Mouse (Mus musculus): ENCODE measurements around the gene Grin3b. TPM values are rescaled to one million over a fixed set of nuclear protein-coding genes. Genes with fewer than 3 reads are reported as not detected.

Grin3b gene
- polyA plus RNA-seq (2015; fragmentation: Nextera tagmentation; extraction: Ambion mirVana): 0.20 and 0.28 TPM in 2 replicates

- H3K4me1 ChIP-seq (ENCODE audit: control insufficient read depth, insufficient read depth, low read length): 0 out of 2 replicates have a peak, but pooled peaks cover 3% of the 10 kb centered on the region
- H3K36me3 ChIP-seq (ENCODE audit: control insufficient read depth, insufficient read depth, low read length): peaks cover 18% of the 10 kb centered on the region
- 8% methylated on average over 47 of the region's 47 CpGs for WGBS
- peak within 1 kb of the TSS; percentile 56 for H3K4me2 ChIP-seq (ENCODE audit: low read length)
- H3K4me3 ChIP-seq (ENCODE audit: low read depth, low read length): peak within 1 kb of the TSS; percentile 36
- peaks cover 20% of the 10 kb centered on the region for H3K27me3 ChIP-seq (ENCODE audit: control insufficient read depth, insufficient read depth, low read depth, low read length)
- H3K9me3 ChIP-seq (replicated peaks; ENCODE audit: control insufficient read depth, low read length, poor library complexity, severe bottlenecking): no peaks in the 10 kb centered on the region
- no peak within 1 kb of the TSS for H3K27ac ChIP-seq (ENCODE audit: low read length)
- ATAC-seq: 0 out of 2 replicates have a peak, but pooled peaks have one; percentile 16
- H3K9ac ChIP-seq (ENCODE audit: low read depth, low read length): peak within 1 kb of the TSS; percentile 52
Measured at GRCm38 (mm10) chr10:79970415-79971182, at the start of gene Grin3b. TSS of gene Grin3b (plus strand) at chr10:79970715.

DNA sequence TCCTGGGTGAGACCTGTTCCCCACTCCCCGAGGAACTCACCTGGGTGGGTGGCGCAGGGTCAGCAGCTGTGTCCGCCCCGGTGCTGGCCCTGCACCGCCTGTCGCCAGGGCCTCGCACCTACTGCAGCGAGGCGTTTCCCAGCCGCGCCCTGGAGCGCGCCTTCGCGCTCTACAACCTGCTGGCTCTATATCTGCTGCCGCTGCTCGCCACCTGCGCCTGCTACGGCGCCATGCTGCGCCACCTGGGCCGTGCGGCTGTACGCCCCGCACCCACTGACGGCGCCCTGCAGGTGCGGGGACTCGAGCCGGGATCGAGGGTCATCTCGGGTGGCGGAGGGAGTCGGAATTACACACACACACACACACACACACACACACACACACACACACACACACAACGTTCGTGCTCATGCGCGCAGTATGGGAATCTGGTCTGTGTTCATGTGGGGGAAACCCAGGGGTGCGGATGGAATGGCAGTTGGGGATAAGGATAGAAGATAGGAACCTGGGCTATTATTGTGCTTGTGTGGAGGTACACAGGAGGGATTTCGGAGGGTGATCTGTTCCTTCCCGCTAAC, 49.5 kb upstream of the Grin3b start, which contains the start of gene R3hdm4:
Gene R3hdm4 (minus strand): TSS at position 251 of the 578 bp plus-strand sequence.
- H3K4me2 ChIP-seq (ENCODE audit: low read length): peak within 1 kb of the TSS; percentile 65
- H3K36me3 ChIP-seq (ENCODE audit: control insufficient read depth, insufficient read depth, low read length): no peaks in the 10 kb centered on the region
- peaks cover 60% of the 10 kb centered on the region for H3K27me3 ChIP-seq (ENCODE audit: control insufficient read depth, insufficient read depth, low read depth, low read length)
- no peak within 1 kb of the TSS for H3K27ac ChIP-seq (ENCODE audit: low read length)
- H3K4me1 ChIP-seq (ENCODE audit: control insufficient read depth, insufficient read depth, low read length): peaks cover 33% of the 10 kb centered on the region
- peak within 1 kb of the TSS; percentile 55 for H3K9ac ChIP-seq (ENCODE audit: low read depth, low read length)
- 5% methylated on average over 41 of the region's 41 CpGs for WGBS
- ATAC-seq: no peak
- peak within 1 kb of the TSS; percentile 36 for H3K4me3 ChIP-seq (ENCODE audit: low read depth, low read length)
- H3K9me3 ChIP-seq (replicated peaks; ENCODE audit: control insufficient read depth, low read length, poor library complexity, severe bottlenecking): no peaks in the 10 kb centered on the region

GRCm38 (mm10) chr10:79921572-79921971, 48.9 kb upstream of the Grin3b start:
- Histone ChIP-seq H3K4me1 (ENCODE audit: control insufficient read depth, insufficient read depth, low read length) (peaks cover 35% of the 10 kb centered on the region), H3K9me3 (replicated peaks; ENCODE audit: control insufficient read depth, low read length, poor library complexity, severe bottlenecking) (no peaks in the 10 kb centered on the region), H3K4me2 (ENCODE audit: low read length) (peak overlapping the region; percentile 65), H3K27me3 (ENCODE audit: control insufficient read depth, insufficient read depth, low read depth, low read length) (peaks cover 60% of the 10 kb centered on the region), H3K36me3 (ENCODE audit: control insufficient read depth, insufficient read depth, low read length) (no peaks in the 10 kb centered on the region), H3K27ac (ENCODE audit: low read length) (no peak overlapping the region), H3K4me3 (ENCODE audit: low read depth, low read length) (peak overlapping the region; percentile 36), H3K9ac (ENCODE audit: low read depth, low read length) (peak overlapping the region; percentile 55)
- ATAC-seq: no peak
- WGBS: 1% methylated on average over 34 of the region's 34 CpGs

DNA sequence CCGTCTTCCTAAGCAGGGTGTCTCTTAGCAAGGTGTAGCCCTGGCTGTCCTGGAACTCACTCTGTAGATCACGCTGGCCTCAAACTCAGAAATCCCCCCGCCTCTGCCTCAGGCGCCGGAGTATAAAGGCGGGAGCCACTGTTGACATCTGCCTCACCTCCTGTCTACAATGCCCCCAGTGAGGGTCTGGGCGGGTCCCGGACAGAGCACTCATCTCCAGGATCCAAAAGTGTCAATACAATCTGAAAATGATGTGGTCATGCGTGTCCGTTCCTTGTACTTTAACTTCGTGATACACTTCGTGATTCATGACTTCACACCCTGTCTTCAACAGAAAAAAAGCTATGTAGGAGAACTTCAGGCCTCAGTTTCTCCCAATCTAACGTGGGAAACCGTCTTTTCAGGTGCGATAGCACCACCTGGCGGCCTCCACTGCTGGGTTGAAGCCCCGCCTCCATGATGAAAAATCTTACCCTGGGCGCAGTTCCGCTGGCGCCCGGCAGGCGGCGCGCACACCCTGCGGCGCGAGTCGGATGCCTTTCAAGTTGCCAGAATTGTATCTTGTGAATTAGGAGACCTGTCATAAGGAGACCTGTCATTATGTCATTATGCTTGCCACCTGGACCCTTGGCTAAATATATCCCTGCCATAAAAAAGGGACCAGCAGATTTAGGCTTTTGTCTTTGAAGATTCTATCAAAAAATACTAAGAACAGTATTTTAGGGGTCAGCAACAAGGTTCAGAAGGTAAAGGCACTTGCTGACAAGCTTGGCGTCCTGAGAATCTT, 45.3 kb upstream of the Grin3b start:
- no peaks in the 10 kb centered on the region for H3K36me3 ChIP-seq (ENCODE audit: control insufficient read depth, insufficient read depth, low read length)
- H3K27me3 ChIP-seq (ENCODE audit: control insufficient read depth, insufficient read depth, low read depth, low read length): peaks cover 32% of the 10 kb centered on the region
- peaks cover 37% of the 10 kb centered on the region for H3K4me1 ChIP-seq (ENCODE audit: control insufficient read depth, insufficient read depth, low read length)
- no peak overlapping the region for H3K9ac ChIP-seq (ENCODE audit: low read depth, low read length)
- H3K4me3 ChIP-seq (ENCODE audit: low read depth, low read length): peak overlapping the region; percentile 3; the same call in 1 of the 2 replicates
- ATAC-seq: no peak
- 0 out of 2 replicates have a peak overlapping the region, but pooled peaks have one; percentile 15 for H3K27ac ChIP-seq (ENCODE audit: low read length)
- H3K4me2 ChIP-seq (ENCODE audit: low read length): peak overlapping the region; percentile 93
- H3K9me3 ChIP-seq (replicated peaks; ENCODE audit: control insufficient read depth, low read length, poor library complexity, severe bottlenecking): no peaks in the 10 kb centered on the region
- 10% methylated on average over 29 of the region's 29 CpGs for WGBS

DNA sequence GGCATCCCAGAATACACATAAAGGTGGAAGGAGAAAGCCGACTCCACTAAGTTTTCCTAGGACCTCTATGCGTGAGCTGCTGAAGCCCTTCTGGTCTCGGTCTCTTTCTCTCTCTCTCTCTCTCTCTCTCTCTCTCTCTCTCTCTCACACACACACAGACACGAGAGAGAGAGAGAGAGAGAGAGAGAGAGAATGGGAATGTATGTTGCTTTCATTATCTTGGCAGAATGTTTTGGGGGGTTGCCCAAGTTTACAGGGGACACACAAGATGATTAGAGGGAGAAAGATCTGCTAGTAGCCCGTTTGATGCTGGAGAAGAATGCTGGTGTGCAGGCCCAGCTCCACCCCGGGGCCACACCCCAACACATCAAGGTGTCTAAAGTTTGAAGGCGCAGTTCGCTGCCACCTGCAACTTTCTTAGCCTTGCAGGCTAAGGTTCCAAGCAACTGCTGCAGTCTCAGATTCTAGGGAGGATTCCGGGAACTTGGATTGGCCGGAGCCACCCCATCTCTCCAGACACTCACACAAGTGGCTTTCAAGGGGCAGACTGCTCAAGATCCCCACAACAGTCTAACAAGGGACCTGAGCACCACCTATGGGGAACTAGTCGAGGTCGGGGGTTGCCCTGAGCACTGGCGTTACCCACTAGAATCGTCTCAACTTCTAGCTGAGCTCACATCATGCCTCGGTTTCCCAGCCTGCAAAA, 44.6 kb upstream of the Grin3b start:
- H3K4me2 ChIP-seq (ENCODE audit: low read length): peak overlapping the region; percentile 93
- H3K4me3 ChIP-seq (ENCODE audit: low read depth, low read length): peak overlapping the region; percentile 100
- no peak; the same call in 1 of the 2 replicates for ATAC-seq
- H3K4me1 ChIP-seq (ENCODE audit: control insufficient read depth, insufficient read depth, low read length): peaks cover 31% of the 10 kb centered on the region
- no peaks in the 10 kb centered on the region for H3K36me3 ChIP-seq (ENCODE audit: control insufficient read depth, insufficient read depth, low read length)
- no peaks in the 10 kb centered on the region for H3K9me3 ChIP-seq (replicated peaks; ENCODE audit: control insufficient read depth, low read length, poor library complexity, severe bottlenecking)
- peak overlapping the region; percentile 90 for H3K9ac ChIP-seq (ENCODE audit: low read depth, low read length)
- WGBS: 11% methylated on average over 14 of the region's 15 CpGs
- peak overlapping the region; percentile 15; the same call in 1 of the 2 replicates for H3K27ac ChIP-seq (ENCODE audit: low read length)
- H3K27me3 ChIP-seq (ENCODE audit: control insufficient read depth, insufficient read depth, low read depth, low read length): peaks cover 25% of the 10 kb centered on the region

GRCm38 (mm10) chr10:79926491-79927323, 43.8 kb upstream of the Grin3b start, which contains the start of gene Arid3a:
TSS of gene Arid3a (plus strand) at chr10:79927043.
- H3K36me3 ChIP-seq (ENCODE audit: control insufficient read depth, insufficient read depth, low read length): peaks cover 3% of the 10 kb centered on the region; the same call in 1 of the 2 replicates
- WGBS: under 1% methylated on average over 62 of the region's 63 CpGs
- H3K4me2 ChIP-seq (ENCODE audit: low read length): peak within 1 kb of the TSS; percentile 93
- peaks cover 26% of the 10 kb centered on the region for H3K4me1 ChIP-seq (ENCODE audit: control insufficient read depth, insufficient read depth, low read length)
- peak within 1 kb of the TSS; percentile 91 for H3K27ac ChIP-seq (ENCODE audit: low read length)
- H3K4me3 ChIP-seq (ENCODE audit: low read depth, low read length): peak within 1 kb of the TSS; percentile 100
- H3K27me3 ChIP-seq (ENCODE audit: control insufficient read depth, insufficient read depth, low read depth, low read length): peaks cover 18% of the 10 kb centered on the region
- peak; percentile 78 for ATAC-seq
- no peaks in the 10 kb centered on the region for H3K9me3 ChIP-seq (replicated peaks; ENCODE audit: control insufficient read depth, low read length, poor library complexity, severe bottlenecking)
- H3K9ac ChIP-seq (ENCODE audit: low read depth, low read length): peak within 1 kb of the TSS; percentile 90

GRCm38 (mm10) chr10:79927324-79928029, 43.0 kb upstream of the Grin3b start:
- Histone ChIP-seq H3K4me3 (ENCODE audit: low read depth, low read length) (peak overlapping the region; percentile 100), H3K4me2 (ENCODE audit: low read length) (peak overlapping the region; percentile 93), H3K27me3 (ENCODE audit: control insufficient read depth, insufficient read depth, low read depth, low read length) (peaks cover 11% of the 10 kb centered on the region), H3K9me3 (replicated peaks; ENCODE audit: control insufficient read depth, low read length, poor library complexity, severe bottlenecking) (no peaks in the 10 kb centered on the region), H3K27ac (ENCODE audit: low read length) (peak overlapping the region; percentile 91), H3K4me1 (ENCODE audit: control insufficient read depth, insufficient read depth, low read length) (peaks cover 24% of the 10 kb centered on the region), H3K9ac (ENCODE audit: low read depth, low read length) (peak overlapping the region; percentile 90), H3K36me3 (ENCODE audit: control insufficient read depth, insufficient read depth, low read length) (peaks cover 9% of the 10 kb centered on the region)
- WGBS: under 1% methylated on average over 54 of the region's 54 CpGs
- peak; percentile 47 for ATAC-seq

Data from midbrain, embryonic 16.5 days (tissue).